Mouse (Mus musculus) liver, embryonic 15.5 days (tissue): Measurements from ENCODE around the gene Gtf2h3. TPM values are rescaled to one million over a fixed set of nuclear protein-coding genes. Genes with fewer than 3 reads are reported as not detected.

Source experiments
- ATAC-seq: fragments of 200-750 bp; cut with Nextera tagmentation; 2 replicates; pipeline ENCODE4 v1.8.0; 2017; ENCODE audit warnings: moderate number of reproducible peaks, mild to moderate bottlenecking, moderate library complexity; ENCODE audit not compliant: insufficient read depth
- H3K27ac ChIP-seq: fragments of 300-500 bp; sonication (generic); replicated peaks from 2 replicates; pipeline ENCODE4 v1.5.1; 2015; ENCODE audit warnings: mild to moderate bottlenecking, inconsistent platforms
- H3K27me3 ChIP-seq: fragments of 300-500 bp; sonication (generic); 2 replicates; pipeline ENCODE4 v1.6.1; 2015; ENCODE audit warnings: mild to moderate bottlenecking, inconsistent platforms
- H3K36me3 ChIP-seq: fragments of 300-500 bp; sonication (generic); replicated peaks from 2 replicates; pipeline ENCODE4 v1.6.1; 2015; ENCODE audit warnings: moderate library complexity, mild to moderate bottlenecking, inconsistent platforms
- H3K4me1 ChIP-seq: fragments of 300-500 bp; sonication (generic); replicated peaks from 2 replicates; pipeline ENCODE4 v1.6.1; 2015; ENCODE audit warnings: inconsistent platforms
- H3K4me2 ChIP-seq: fragments of 300-500 bp; sonication (generic); 2 replicates; pipeline ENCODE4 v1.6.1; 2015; ENCODE audit warnings: moderate library complexity, mild to moderate bottlenecking, inconsistent platforms
- H3K4me3 ChIP-seq: fragments of 300-500 bp; sonication (generic); replicated peaks from 2 replicates; pipeline ENCODE4 v1.5.1; 2015; ENCODE audit warnings: mild to moderate bottlenecking, inconsistent platforms
- H3K9ac ChIP-seq: fragments of 300-500 bp; sonication (generic); 2 replicates; pipeline ENCODE4 v1.6.1; 2015; ENCODE audit warnings: moderate library complexity, mild to moderate bottlenecking, inconsistent platforms
- H3K9me3 ChIP-seq: fragments of 300-500 bp; sonication (generic); replicated peaks from 2 replicates; pipeline ENCODE4 v1.6.1; 2016; ENCODE audit warnings: inconsistent platforms
- WGBS: fragments of 180-500 bp; shearing (Covaris S2); methylation state at CpG from one replicate; pipeline ENCODE4 v1.1.7; 2015; ENCODE audit warnings: mixed read lengths; ENCODE audit not compliant: insufficient replicate concordance; 5-methylcytosine and 5-hydroxymethylcytosine counted together
- polyA plus RNA-seq: library from polyadenylated mRNA; unstranded; fragments of >200 nt; fragmentation: Nextera tagmentation; extraction: Ambion mirVana; gene quantifications from 2 replicates; pipeline ENCODE4 v1.2.1, GENCODE M21; 2015

The Gtf2h3 gene
- polyA plus RNA-seq: 19.4 and 20.0 TPM in 2 replicates

DNA sequence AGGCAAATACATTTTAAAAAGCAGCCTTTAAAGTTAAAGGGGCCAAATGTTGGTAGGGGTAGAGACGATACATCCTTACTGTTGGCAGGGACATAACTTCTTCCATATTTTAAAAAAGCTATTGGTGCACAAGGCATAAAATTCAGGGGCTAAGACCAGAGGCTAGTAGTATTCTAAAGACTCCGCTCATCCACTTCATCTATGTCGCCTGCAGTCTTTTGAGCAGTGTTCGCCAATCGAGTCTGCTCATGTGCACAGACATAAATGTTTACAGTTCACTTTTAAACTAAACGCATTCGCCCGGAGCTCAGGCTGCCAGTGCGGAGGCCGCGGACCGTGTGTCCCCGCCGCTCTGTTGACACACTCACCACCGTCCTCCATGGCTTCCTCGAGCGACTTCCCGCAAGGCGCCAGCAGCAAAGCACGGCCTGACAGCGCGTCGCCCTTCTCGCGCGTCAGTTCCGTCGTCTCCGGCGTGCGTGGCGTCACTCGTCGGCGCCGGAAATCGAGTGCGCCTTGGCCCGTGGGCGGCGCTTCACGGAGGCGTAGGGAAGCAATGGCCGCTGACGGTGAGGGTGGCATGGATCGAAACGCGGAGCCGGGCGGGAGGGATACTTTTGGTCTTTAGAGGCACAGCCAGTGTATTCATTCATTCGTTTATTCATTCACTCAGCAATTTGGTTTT is at the start of gene Gtf2h3, which contains the start of gene Eif2b1:
Gtf2h3 (plus strand) TSS at position 508 of the 685 bp plus-strand sequence.
Eif2b1 (minus strand) TSS at position 499 of the 685 bp plus-strand sequence.
- H3K27me3 ChIP-seq: no peaks in the 10 kb centered on the region
- H3K9ac ChIP-seq: peak within 1 kb of the TSS; percentile 62
- ATAC-seq: peak; percentile 87
- peak within 1 kb of the TSS; percentile 36; the same call in 1 of the 2 replicates for H3K27ac ChIP-seq
- WGBS: 1% methylated on average over 51 of the region's 51 CpGs
- H3K4me3 ChIP-seq: peak within 1 kb of the TSS; percentile 73
- no peaks in the 10 kb centered on the region for H3K9me3 ChIP-seq
- H3K4me1 ChIP-seq: peaks cover 31% of the 10 kb centered on the region
- peaks cover 42% of the 10 kb centered on the region for H3K36me3 ChIP-seq
- H3K4me2 ChIP-seq: peak within 1 kb of the TSS; percentile 76

DNA sequence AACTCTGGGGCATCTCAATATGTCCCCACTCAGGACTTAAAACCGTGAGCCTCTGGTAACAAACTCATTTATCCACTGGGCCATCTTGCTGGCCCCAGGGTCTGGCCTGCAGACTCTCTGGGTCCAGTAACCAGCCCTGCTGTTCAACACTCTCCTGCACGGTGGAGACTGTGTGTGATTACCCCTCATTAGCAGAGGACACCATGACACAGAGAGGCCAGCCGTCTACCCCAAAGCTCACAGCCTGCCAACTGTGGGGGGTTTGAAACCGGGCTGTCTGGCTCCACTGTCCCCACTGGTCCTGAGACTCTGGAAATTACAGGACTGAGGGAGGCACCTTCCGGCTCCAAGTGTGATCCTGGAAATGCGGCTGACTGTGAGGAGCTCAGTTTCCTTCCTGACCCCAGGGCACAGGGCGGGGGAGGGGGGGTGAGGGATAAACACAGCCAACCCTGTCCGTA is 49.7 kb upstream of the Gtf2h3 start:
- no peaks in the 10 kb centered on the region for H3K36me3 ChIP-seq
- H3K4me2 ChIP-seq: peak overlapping the region; percentile 11; the same call in 1 of the 2 replicates
- H3K27ac ChIP-seq: no peak overlapping the region
- ATAC-seq: no peak
- no peak overlapping the region for H3K9ac ChIP-seq
- H3K27me3 ChIP-seq: peaks cover 55% of the 10 kb centered on the region
- WGBS: 28% methylated on average over 8 of the region's 8 CpGs
- H3K9me3 ChIP-seq: no peaks in the 10 kb centered on the region
- peaks cover 27% of the 10 kb centered on the region for H3K4me1 ChIP-seq
- no peak overlapping the region for H3K4me3 ChIP-seq

GRCm38 (mm10) chr5:124529697-124530096 is 49.2 kb upstream of the Gtf2h3 start:
- Histone ChIP-seq H3K4me1 (peaks cover 31% of the 10 kb centered on the region), H3K4me3 (0 out of 2 replicates have a peak overlapping the region, but pooled peaks have one; percentile 63), H3K36me3 (no peaks in the 10 kb centered on the region), H3K27ac (no peak overlapping the region), H3K4me2 (peak overlapping the region; percentile 77; the same call in 1 of the 2 replicates), H3K27me3 (peaks cover 55% of the 10 kb centered on the region), H3K9ac (no peak overlapping the region), H3K9me3 (no peaks in the 10 kb centered on the region)
- 13% methylated on average over 8 of the region's 8 CpGs for WGBS
- no peak for ATAC-seq

DNA sequence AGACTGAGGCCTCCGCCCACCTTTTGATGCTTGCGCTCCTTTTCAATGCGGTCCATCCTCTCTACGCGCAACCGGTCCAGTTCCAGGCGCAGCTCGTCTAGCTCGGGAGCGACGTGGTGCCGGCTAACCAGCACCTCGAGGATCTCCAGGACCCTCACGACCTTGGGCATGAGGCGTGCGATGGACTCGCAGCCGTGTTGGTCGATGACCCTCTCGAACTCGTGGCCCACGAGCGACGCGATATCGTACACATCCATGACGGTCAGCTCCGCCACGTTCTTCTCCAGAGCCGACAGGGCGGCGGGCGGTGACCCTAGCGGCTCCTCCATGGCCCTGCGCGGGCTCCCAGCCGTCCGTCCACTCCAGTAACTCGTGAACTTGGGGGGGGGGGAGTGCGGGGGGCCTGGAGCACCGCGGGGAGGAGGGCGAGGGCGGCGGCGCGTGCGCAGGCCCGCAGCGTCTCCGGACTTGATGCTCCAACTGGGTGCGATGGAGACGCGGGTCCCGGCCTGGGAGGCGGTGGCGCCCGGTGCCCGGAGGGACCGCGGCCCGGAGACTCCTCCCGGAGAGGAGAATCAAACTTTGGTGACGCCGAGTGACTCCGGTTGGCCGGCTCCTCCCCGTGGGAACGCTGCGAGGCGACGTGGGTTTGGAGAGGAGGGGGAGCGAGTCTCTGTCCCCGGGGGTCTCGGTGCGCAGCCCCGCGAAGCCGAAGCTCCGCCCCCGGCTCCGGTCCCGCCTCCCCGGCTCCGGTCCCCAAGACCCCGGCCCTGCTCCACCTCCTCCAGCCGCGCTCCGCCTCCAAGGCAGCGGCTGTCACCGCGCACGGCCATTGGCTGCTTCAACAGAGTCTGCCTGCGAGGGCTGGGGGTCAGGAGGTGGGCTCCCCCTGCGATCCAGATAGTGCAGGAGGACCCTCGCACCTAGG is 48.0 kb upstream of the Gtf2h3 start, which contains the start of gene Rilpl1:
Rilpl1 (minus strand) TSS at position 737 of the 928 bp plus-strand sequence.
- Histone ChIP-seq H3K4me2 (peak within 1 kb of the TSS; percentile 77), H3K9me3 (no peaks in the 10 kb centered on the region), H3K36me3 (no peaks in the 10 kb centered on the region), H3K4me1 (peaks cover 37% of the 10 kb centered on the region), H3K27ac (no peak within 1 kb of the TSS), H3K27me3 (peaks cover 55% of the 10 kb centered on the region), H3K4me3 (peak within 1 kb of the TSS; percentile 63), H3K9ac (peak within 1 kb of the TSS; percentile 29; the same call in 1 of the 2 replicates)
- ATAC-seq: peak; percentile 33; the same call in 1 of the 2 replicates
- WGBS: 1% methylated on average over 93 of the region's 96 CpGs

- Histone ChIP-seq H3K27ac (no peak overlapping the region), H3K9ac (0 out of 2 replicates have a peak overlapping the region, but pooled peaks have one; percentile 29), H3K9me3 (no peaks in the 10 kb centered on the region), H3K4me3 (peak overlapping the region; percentile 63), H3K27me3 (peaks cover 56% of the 10 kb centered on the region), H3K4me1 (peaks cover 38% of the 10 kb centered on the region), H3K4me2 (peak overlapping the region; percentile 77), H3K36me3 (no peaks in the 10 kb centered on the region)
- no peak for ATAC-seq
- WGBS: 15% methylated on average over 14 of the region's 14 CpGs
Observed at GRCm38 (mm10) chr5:124531583-124531930, 47.4 kb upstream of the Gtf2h3 start.

- Histone ChIP-seq H3K9me3 (no peaks in the 10 kb centered on the region), H3K4me1 (peaks cover 44% of the 10 kb centered on the region), H3K27me3 (peaks cover 63% of the 10 kb centered on the region), H3K9ac (no peak overlapping the region), H3K4me3 (no peak overlapping the region), H3K4me2 (no peak overlapping the region; the same call in 1 of the 2 replicates), H3K27ac (no peak overlapping the region), H3K36me3 (no peaks in the 10 kb centered on the region)
- WGBS: 15% methylated on average over 7 of the region's 7 CpGs
- ATAC-seq: peak; percentile 26; the same call in 1 of the 2 replicates
Observed at GRCm38 (mm10) chr5:124532451-124532850, 46.5 kb upstream of the Gtf2h3 start.

GRCm38 (mm10) chr5:124535016-124535415 is 43.9 kb upstream of the Gtf2h3 start:
- Histone ChIP-seq H3K27me3 (peaks cover 42% of the 10 kb centered on the region), H3K9me3 (no peaks in the 10 kb centered on the region), H3K36me3 (no peaks in the 10 kb centered on the region), H3K27ac (no peak overlapping the region), H3K4me3 (no peak overlapping the region), H3K9ac (no peak overlapping the region), H3K4me1 (peaks cover 53% of the 10 kb centered on the region), H3K4me2 (no peak overlapping the region)
- WGBS: 31% methylated on average over 5 of the region's 5 CpGs
- no peak for ATAC-seq

GRCm38 (mm10) chr5:124536776-124537175 is 42.2 kb upstream of the Gtf2h3 start:
- WGBS: 9% methylated on average over 17 of the region's 17 CpGs
- no peak overlapping the region for H3K9ac ChIP-seq
- no peak overlapping the region for H3K27ac ChIP-seq
- peaks cover 39% of the 10 kb centered on the region for H3K4me1 ChIP-seq
- peak overlapping the region; percentile 51 for H3K4me2 ChIP-seq
- H3K27me3 ChIP-seq: peaks cover 25% of the 10 kb centered on the region
- peak overlapping the region; percentile 21 for H3K4me3 ChIP-seq
- no peaks in the 10 kb centered on the region for H3K36me3 ChIP-seq
- no peaks in the 10 kb centered on the region for H3K9me3 ChIP-seq
- no peak for ATAC-seq

DNA sequence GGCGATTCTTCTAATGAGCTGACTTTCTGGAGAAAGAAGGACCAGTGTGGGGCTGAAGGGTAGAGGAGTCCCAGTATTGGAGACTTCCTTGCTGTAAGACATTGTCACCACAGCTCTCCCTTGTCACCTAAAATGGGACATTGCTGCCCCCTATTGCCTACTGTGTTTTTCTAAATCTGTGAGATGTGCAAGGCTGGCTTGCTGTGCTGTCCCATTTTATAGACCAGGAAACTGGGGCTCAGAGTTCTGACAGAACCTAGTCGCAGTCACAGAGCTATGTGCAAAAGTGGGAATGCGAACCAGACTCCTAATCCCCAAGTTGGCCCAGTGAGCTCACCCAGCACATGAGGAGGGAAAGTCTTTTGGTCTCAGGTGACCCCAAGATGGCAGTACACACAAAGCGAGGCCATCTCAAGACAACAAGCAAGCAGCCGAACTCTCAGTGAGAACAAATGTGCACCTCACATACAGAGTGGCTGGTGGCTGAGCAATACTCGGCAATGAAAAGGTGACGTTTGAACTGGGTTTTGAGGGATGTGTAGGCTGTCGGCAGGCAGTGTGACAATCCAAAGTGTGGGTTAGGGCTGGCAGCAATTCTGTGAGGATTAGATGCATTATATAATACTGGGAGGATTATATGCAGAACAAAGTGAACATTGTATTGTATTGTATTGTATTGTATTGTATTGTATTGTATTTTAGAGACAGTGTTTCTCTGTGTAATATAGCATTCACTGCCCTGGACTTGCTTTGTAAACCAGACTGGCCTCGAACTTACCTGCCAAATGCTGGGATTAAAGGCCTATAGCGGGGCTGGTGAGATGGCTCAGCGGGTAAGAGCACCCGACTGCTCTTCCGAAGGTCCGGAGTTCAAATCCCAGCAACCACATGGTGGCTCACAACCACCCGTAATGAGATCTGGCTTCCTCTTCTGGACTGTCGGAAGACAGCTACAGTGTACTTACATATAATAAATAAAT is 39.8 kb upstream of the Gtf2h3 start:
- Histone ChIP-seq H3K4me3 (no peak overlapping the region), H3K9me3 (no peaks in the 10 kb centered on the region), H3K9ac (no peak overlapping the region), H3K27me3 (0 out of 2 replicates have a peak, but pooled peaks cover 7% of the 10 kb centered on the region), H3K36me3 (peaks cover 20% of the 10 kb centered on the region), H3K4me1 (peaks cover 49% of the 10 kb centered on the region), H3K27ac (no peak overlapping the region), H3K4me2 (no peak overlapping the region)
- no peak for ATAC-seq
- WGBS: 70% methylated on average over 16 of the region's 16 CpGs

- Histone ChIP-seq H3K4me1 (peaks cover 50% of the 10 kb centered on the region), H3K36me3 (peaks cover 28% of the 10 kb centered on the region), H3K27ac (peak overlapping the region; percentile 93; the same call in 1 of the 2 replicates), H3K4me3 (peak overlapping the region; percentile 97), H3K9ac (peak overlapping the region; percentile 58), H3K9me3 (no peaks in the 10 kb centered on the region), H3K4me2 (peak overlapping the region; percentile 76), H3K27me3 (0 out of 2 replicates have a peak, but pooled peaks cover 7% of the 10 kb centered on the region)
- no peak for ATAC-seq
- 70% methylated on average over 4 of the region's 4 CpGs for WGBS
Observed at GRCm38 (mm10) chr5:124539905-124540304, 39.0 kb upstream of the Gtf2h3 start.
